Mouse (Mus musculus): ENCODE measurements at regions not wholly inside any gene's neighbourhood (a gene's known extent, or its start where the extent isn't known, plus 50 kb on each side); places are given as distances from the start of the nearest gene placed in this dataset.
"Not testable (repeated sequence)": the region's sequence is repeated elsewhere in the genome, so short reads cannot be mapped to it uniquely, and the experiment has no call there.

- no peak for DNase-seq (ENCODE audit: low read depth, low spot score)
Measured at GRCm38 (mm10) chr2:116444163-116444562, 378.5 kb upstream of the Meis2 start.

GRCm38 (mm10) chr2:116440252-116440651 lies 374.6 kb upstream of the Meis2 start:
- DNase-seq (ENCODE audit: low read depth, low spot score) = no peak

GRCm38 (mm10) chr2:116433481-116433880 lies 367.8 kb upstream of the Meis2 start:
- DNase-seq (ENCODE audit: low read depth, low spot score) = no peak

GRCm38 (mm10) chr2:116424131-116424530 lies 358.5 kb upstream of the Meis2 start:
- DNase-seq (ENCODE audit: low read depth, low spot score) = no peak

GRCm38 (mm10) chr2:116417428-116418195 lies 352.0 kb upstream of the Meis2 start:
- no peak for DNase-seq (ENCODE audit: low read depth, low spot score)

- no peak for DNase-seq (ENCODE audit: low read depth, low spot score)
Measured at GRCm38 (mm10) chr2:116415742-116416141, 350.1 kb upstream of the Meis2 start.

GRCm38 (mm10) chr2:116402113-116402512 lies 336.5 kb upstream of the Meis2 start:
- no peak for DNase-seq (ENCODE audit: low read depth, low spot score)

- no peak for DNase-seq (ENCODE audit: low read depth, low spot score)
Measured at GRCm38 (mm10) chr2:116399966-116400365, 334.3 kb upstream of the Meis2 start.

GRCm38 (mm10) chr2:116368811-116369210 lies 303.2 kb upstream of the Meis2 start:
- DNase-seq (ENCODE audit: low read depth, low spot score) = no peak

GRCm38 (mm10) chr2:116364136-116364535 lies 298.5 kb upstream of the Meis2 start:
- DNase-seq (ENCODE audit: low read depth, low spot score) = no peak

GRCm38 (mm10) chr2:116358145-116358544 lies 292.5 kb upstream of the Meis2 start:
- no peak for DNase-seq (ENCODE audit: low read depth, low spot score)

GRCm38 (mm10) chr2:116348530-116348914 lies 282.9 kb upstream of the Meis2 start:
- DNase-seq (ENCODE audit: low read depth, low spot score) = no peak

- no peak for DNase-seq (ENCODE audit: low read depth, low spot score)
Measured at GRCm38 (mm10) chr2:116347827-116348529, 282.3 kb upstream of the Meis2 start.

GRCm38 (mm10) chr2:116331801-116332200 lies 266.2 kb upstream of the Meis2 start:
- DNase-seq (ENCODE audit: low read depth, low spot score) = no peak

- DNase-seq (ENCODE audit: low read depth, low spot score) = no peak
Measured at GRCm38 (mm10) chr2:116322039-116322770, 256.6 kb upstream of the Meis2 start.

GRCm38 (mm10) chr2:116299551-116299950 lies 233.9 kb upstream of the Meis2 start:
- no peak for DNase-seq (ENCODE audit: low read depth, low spot score)

- DNase-seq (ENCODE audit: low read depth, low spot score) = no peak
Measured at GRCm38 (mm10) chr2:116289886-116290285, 224.2 kb upstream of the Meis2 start.

GRCm38 (mm10) chr2:116243191-116243590 lies 177.6 kb upstream of the Meis2 start:
- not testable (repeated sequence) for DNase-seq (ENCODE audit: low read depth, low spot score)

- no peak for DNase-seq (ENCODE audit: low read depth, low spot score)
Measured at GRCm38 (mm10) chr2:116236731-116237130, 171.1 kb upstream of the Meis2 start.

- DNase-seq (ENCODE audit: low read depth, low spot score) = no peak
Measured at GRCm38 (mm10) chr2:116232793-116233192, 167.2 kb upstream of the Meis2 start.

- peak; percentile 3 for DNase-seq (ENCODE audit: low read depth, low spot score)
Measured at GRCm38 (mm10) chr2:116216418-116216817, 150.8 kb upstream of the Meis2 start.

All from embryo, embryonic 11.5 days (tissue).